Mouse (Mus musculus) heart, embryonic 15.5 days (tissue): ENCODE measurements around the gene Dot1l. TPM values are rescaled to one million over a fixed set of nuclear protein-coding genes. Genes with fewer than 3 reads are reported as not detected.

Experiments used
- ATAC-seq: fragments of 200-750 bp; cut with Nextera tagmentation; replicated peaks from 2 replicates; pipeline ENCODE4 v1.8.0; 2017; ENCODE audit warnings: low read depth, moderate TSS enrichment; ENCODE audit not compliant: insufficient number of reproducible peaks, insufficient read depth, low FRiP score
- H3K27ac ChIP-seq: fragments of 300-500 bp; sonication (generic); 2 replicates; pipeline ENCODE4 v1.5.1; 2015; ENCODE audit warnings: mild to moderate bottlenecking, inconsistent platforms
- H3K27me3 ChIP-seq: fragments of 300-500 bp; sonication (generic); 2 replicates; pipeline ENCODE4 v1.6.1; 2015; ENCODE audit warnings: inconsistent platforms
- H3K36me3 ChIP-seq: fragments of 300-500 bp; sonication (generic); 2 replicates; pipeline ENCODE4 v1.6.1; 2015; ENCODE audit warnings: mild to moderate bottlenecking, inconsistent platforms
- H3K4me1 ChIP-seq: fragments of 300-500 bp; sonication (generic); replicated peaks from 2 replicates; pipeline ENCODE4 v1.6.1; 2015; ENCODE audit warnings: inconsistent platforms
- H3K4me2 ChIP-seq: fragments of 300-500 bp; sonication (generic); 2 replicates; pipeline ENCODE4 v1.6.1; 2015; ENCODE audit warnings: inconsistent platforms, mild to moderate bottlenecking, moderate library complexity
- H3K4me3 ChIP-seq: fragments of 300-500 bp; sonication (generic); 2 replicates; pipeline ENCODE4 v1.5.1; 2015; ENCODE audit warnings: mild to moderate bottlenecking, inconsistent platforms
- H3K9ac ChIP-seq: fragments of 300-500 bp; sonication (generic); 2 replicates; pipeline ENCODE4 v1.6.1; 2015; ENCODE audit warnings: mild to moderate bottlenecking, inconsistent platforms
- H3K9me3 ChIP-seq: fragments of 300-500 bp; sonication (generic); replicated peaks from 2 replicates; pipeline ENCODE4 v1.6.1; 2016; ENCODE audit warnings: inconsistent platforms
- whole genome bisulfite sequencing: fragments of 180-500 bp; shearing (Covaris S2); methylation state at CpG from one replicate; pipeline ENCODE4 v1.1.7; 2015; ENCODE audit warnings: mixed read lengths; 5-methylcytosine and 5-hydroxymethylcytosine counted together
- microRNA counts: library from miRNA; unstranded; fragments of <30 nt; microRNA quantifications from one replicate; lab custom pipeline; 2016
- microRNA-seq: library from miRNA; unstranded; fragments of <30 nt; microRNA quantifications from one replicate; pipeline ENCODE4, GENCODE M21; 2016
- polyA plus RNA-seq: library from polyadenylated mRNA; unstranded; fragments of >200 nt; fragmentation: Nextera tagmentation; extraction: Ambion mirVana; gene quantifications from 2 replicates; pipeline ENCODE4 v1.2.1, GENCODE M21; 2015

The Dot1l gene
- polyA plus RNA-seq, 1 experiment from 2014 or later, result 16.1 TPM

GRCm38 (mm10) chr10:80841685-80842084 is 86.7 kb downstream of the Dot1l start:
- H3K27me3 ChIP-seq, result peaks cover 55% of the 10 kb centered on the region
- peaks cover 42% of the 10 kb centered on the region for H3K4me1 ChIP-seq
- no peak overlapping the region for H3K9ac ChIP-seq
- WGBS, result 75% methylated on average over 2 of the region's 2 CpGs
- H3K4me2 ChIP-seq, result no peak overlapping the region
- H3K9me3 ChIP-seq, result no peaks in the 10 kb centered on the region
- H3K4me3 ChIP-seq, result no peak overlapping the region
- no peak for ATAC-seq
- H3K27ac ChIP-seq, result no peak overlapping the region
- no peaks in the 10 kb centered on the region for H3K36me3 ChIP-seq

- ATAC-seq, result no peak
- H3K4me2 ChIP-seq, result no peak overlapping the region
- no peak overlapping the region for H3K27ac ChIP-seq
- 78% methylated on average over 15 of the region's 15 CpGs for WGBS
- peaks cover 50% of the 10 kb centered on the region for H3K27me3 ChIP-seq
- peaks cover 36% of the 10 kb centered on the region for H3K4me1 ChIP-seq
- H3K4me3 ChIP-seq, result no peak overlapping the region
- no peaks in the 10 kb centered on the region for H3K9me3 ChIP-seq
- no peak overlapping the region for H3K9ac ChIP-seq
- no peaks in the 10 kb centered on the region for H3K36me3 ChIP-seq
Observed at GRCm38 (mm10) chr10:80842334-80842733, 87.3 kb downstream of the Dot1l start.

GRCm38 (mm10) chr10:80843087-80843930 is 88.3 kb downstream of the Dot1l start:
- peak overlapping the region; percentile 41; the same call in 1 of the 2 replicates for H3K9ac ChIP-seq
- no peak overlapping the region for H3K27ac ChIP-seq
- no peaks in the 10 kb centered on the region for H3K36me3 ChIP-seq
- H3K4me2 ChIP-seq, result peak overlapping the region; percentile 85
- H3K9me3 ChIP-seq, result no peaks in the 10 kb centered on the region
- WGBS, result 10% methylated on average over 32 of the region's 32 CpGs
- ATAC-seq, result no peak
- H3K27me3 ChIP-seq, result peaks cover 50% of the 10 kb centered on the region
- H3K4me3 ChIP-seq, result peak overlapping the region; percentile 50
- H3K4me1 ChIP-seq, result peaks cover 28% of the 10 kb centered on the region

- H3K36me3 ChIP-seq, result no peaks in the 10 kb centered on the region
- H3K27me3 ChIP-seq, result peaks cover 50% of the 10 kb centered on the region
- 5% methylated on average over 51 of the region's 51 CpGs for WGBS
- no peak for ATAC-seq
- peak within 1 kb of the TSS; percentile 41; the same call in 1 of the 2 replicates for H3K9ac ChIP-seq
- peak within 1 kb of the TSS; percentile 85 for H3K4me2 ChIP-seq
- H3K27ac ChIP-seq, result no peak within 1 kb of the TSS
- H3K9me3 ChIP-seq, result no peaks in the 10 kb centered on the region
- peaks cover 31% of the 10 kb centered on the region for H3K4me1 ChIP-seq
- H3K4me3 ChIP-seq, result peak within 1 kb of the TSS; percentile 50
Observed at GRCm38 (mm10) chr10:80843931-80844547, 89.0 kb downstream of the Dot1l start, which contains the start of gene Lingo3. Gene Lingo3 (minus strand): TSS chr10:80844039.

MicroRNAs encoded within 50 kb of the gene (microRNA counts, 519-probe panel; counts per million panel counts)
- microRNA mmu-miR-1982 (lab: Ali Mortazavi, UCI), result not detected

Small RNA genes lying within 50 kb of the gene (microRNA-seq; reads per million reads assigned to microRNA genes)
- gene Mir1982, result 1.5 reads per million

Other genes starting within 250 kb of the Dot1l start
- 0.05 and 0.06 TPM in 2 replicates for gene Atp8b3, start 216.1 kb upstream of the Dot1l start, polyA plus RNA-seq
- 13.6 and 20.2 TPM in 2 replicates for gene Rexo1, start 193.6 kb upstream of the Dot1l start, polyA plus RNA-seq
- gene Klf16, start 177.9 kb upstream of the Dot1l start, polyA plus RNA-seq, result 4.7 and 6.4 TPM in 2 replicates
- 84.2 and 110 TPM in 2 replicates for gene Abhd17a, start 164.9 kb upstream of the Dot1l start, polyA plus RNA-seq
- gene Scamp4, start 152.3 kb upstream of the Dot1l start, polyA plus RNA-seq, result 55.9 and 71.6 TPM in 2 replicates
- gene Adat3, start 152.3 kb upstream of the Dot1l start, polyA plus RNA-seq, result 3.0 and 3.9 TPM in 2 replicates
- gene Gm49322, start 149.2 kb upstream of the Dot1l start, polyA plus RNA-seq, result 1.2 and 2.7 TPM in 2 replicates
- 78.2 and 112 TPM in 2 replicates for gene Csnk1g2, start 132.4 kb upstream of the Dot1l start, polyA plus RNA-seq
- gene Btbd2, start 98.1 kb upstream of the Dot1l start, polyA plus RNA-seq, result 45.4 and 64.8 TPM in 2 replicates
- gene Mknk2, start 77.1 kb upstream of the Dot1l start, polyA plus RNA-seq, result 70.8 and 99.5 TPM in 2 replicates
- 22.1 and 33.6 TPM in 2 replicates for gene Mob3a, start 53.2 kb upstream of the Dot1l start, polyA plus RNA-seq
- 10.4 and 14.6 TPM in 2 replicates for gene Izumo4, start 53.0 kb upstream of the Dot1l start, polyA plus RNA-seq
- 45.0 and 51.4 TPM in 2 replicates for gene Ap3d1, start 12.9 kb upstream of the Dot1l start, polyA plus RNA-seq
- gene Sf3a2, start 43.0 kb downstream of the Dot1l start, polyA plus RNA-seq, result 38.3 and 48.3 TPM in 2 replicates
- gene Plekhj1, start 43.4 kb downstream of the Dot1l start, polyA plus RNA-seq, result 65.2 and 83.1 TPM in 2 replicates
- 0.16 and 0.19 TPM in 2 replicates for gene Amh, start 50.0 kb downstream of the Dot1l start, polyA plus RNA-seq
- gene Jsrp1, start 58.3 kb downstream of the Dot1l start, polyA plus RNA-seq, result 4.0 and 5.1 TPM in 2 replicates
- 1,772 and 2,077 TPM in 2 replicates for gene Oaz1, start 71.5 kb downstream of the Dot1l start, polyA plus RNA-seq
- 0.29 and 0.43 TPM in 2 replicates for gene Lingo3, start 88.8 kb downstream of the Dot1l start, polyA plus RNA-seq
- 153 and 154 TPM in 2 replicates for gene Lsm7, start 100.0 kb downstream of the Dot1l start, polyA plus RNA-seq
- gene Sppl2b, start 100.1 kb downstream of the Dot1l start, polyA plus RNA-seq, result 23.1 and 32.5 TPM in 2 replicates
- 0.04 TPM in 1 of 2 replicates, not detected in the other for gene Tmprss9, start 116.6 kb downstream of the Dot1l start, polyA plus RNA-seq
- 269 and 299 TPM in 2 replicates for gene Timm13, start 145.8 kb downstream of the Dot1l start, polyA plus RNA-seq
- 22.0 and 32.1 TPM in 2 replicates for gene Lmnb2, start 163.0 kb downstream of the Dot1l start, polyA plus RNA-seq
- gene Gadd45b, start 174.9 kb downstream of the Dot1l start, polyA plus RNA-seq, result 30.8 and 34.1 TPM in 2 replicates